Mouse (Mus musculus): ENCODE results near the gene Atp2a2. TPM values are rescaled to one million over a fixed set of nuclear protein-coding genes. Genes with fewer than 3 reads are reported as not detected.
"Not testable (repeated sequence)": the region's sequence is repeated elsewhere in the genome, so short reads cannot be mapped to it uniquely, and the experiment has no call there.

The Atp2a2 gene
- polyA plus RNA-seq, 1 experiment from 2014 or later, result 255 TPM

DNA sequence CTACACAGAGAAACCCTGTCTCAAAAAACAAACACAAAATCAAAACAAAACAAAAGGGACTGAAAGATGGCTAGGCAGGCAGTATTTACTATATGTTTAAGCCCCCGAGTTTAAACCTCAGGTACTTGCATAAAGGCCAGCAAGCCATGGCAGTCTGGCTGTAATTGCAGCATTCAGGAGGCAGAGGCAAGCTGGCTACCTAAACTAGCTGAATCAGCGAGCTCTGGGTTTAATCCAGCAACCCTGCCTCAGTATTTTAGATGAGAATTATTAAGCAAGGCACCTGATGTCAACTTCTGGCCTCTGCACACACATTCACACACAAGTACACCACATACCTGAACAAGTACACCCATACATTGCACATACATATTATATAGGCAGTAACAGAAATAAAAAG, 4.0 kb downstream of the Atp2a2 start:
- Histone ChIP-seq H3K27me3 (ENCODE audit: control insufficient read depth, insufficient read depth, low read length) (no peaks in the 10 kb centered on the region), H3K4me1 (ENCODE audit: control insufficient read depth, insufficient read depth, low read length) (peaks cover 20% of the 10 kb centered on the region), H3K4me2 (peak overlapping the region; percentile 66), H3K27ac (ENCODE audit: low read depth, low read length) (peak overlapping the region; percentile 60), H3K4me3 (ENCODE audit: low read depth, low read length) (peak overlapping the region; percentile 48), H3K9me3 (replicated peaks; ENCODE audit: control insufficient read depth, low read length) (no peaks in the 10 kb centered on the region), H3K36me3 (ENCODE audit: control insufficient read depth, insufficient read depth, low read length) (peaks cover 20% of the 10 kb centered on the region), H3K9ac (ENCODE audit: low read depth, low read length) (peak overlapping the region; percentile 78)
- ATAC-seq (replicated peaks; ENCODE audit: insufficient number of reproducible peaks, low FRiP score, low TSS enrichment), result no peak
- WGBS (ENCODE audit: insufficient replicate concordance), result 60% methylated on average over 2 of the region's 2 CpGs

DNA sequence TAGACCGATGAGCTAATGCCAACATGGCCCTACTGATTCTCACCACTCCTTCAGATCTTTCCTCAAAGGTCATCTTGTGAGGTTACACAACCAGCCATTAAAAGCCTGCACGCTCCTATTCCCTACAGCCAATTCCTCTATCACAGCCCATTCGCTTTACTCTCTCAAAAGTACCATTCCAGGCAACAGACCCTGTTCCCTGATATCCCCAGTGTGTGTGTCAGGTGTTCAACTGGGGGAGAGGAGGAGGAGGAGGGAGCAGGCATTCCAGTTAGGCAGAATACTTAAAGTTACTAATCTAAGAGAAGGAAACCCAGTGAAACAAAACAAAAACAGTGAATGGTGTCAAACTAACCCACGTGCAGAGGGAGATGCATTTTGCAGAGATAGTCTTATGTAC, 5.0 kb downstream of the Atp2a2 start:
- peak overlapping the region; percentile 25 for H3K4me3 ChIP-seq (ENCODE audit: low read depth, low read length)
- no peaks in the 10 kb centered on the region for H3K9me3 ChIP-seq (replicated peaks; ENCODE audit: control insufficient read depth, low read length)
- H3K4me2 ChIP-seq, result peak overlapping the region; percentile 61
- peaks cover 22% of the 10 kb centered on the region for H3K36me3 ChIP-seq (ENCODE audit: control insufficient read depth, insufficient read depth, low read length)
- 72% methylated on average over 4 of the region's 4 CpGs for WGBS (ENCODE audit: insufficient replicate concordance)
- peak overlapping the region; percentile 63 for H3K9ac ChIP-seq (ENCODE audit: low read depth, low read length)
- peaks cover 16% of the 10 kb centered on the region for H3K4me1 ChIP-seq (ENCODE audit: control insufficient read depth, insufficient read depth, low read length)
- no peaks in the 10 kb centered on the region for H3K27me3 ChIP-seq (ENCODE audit: control insufficient read depth, insufficient read depth, low read length)
- no peak for ATAC-seq (replicated peaks; ENCODE audit: insufficient number of reproducible peaks, low FRiP score, low TSS enrichment)
- H3K27ac ChIP-seq (ENCODE audit: low read depth, low read length), result peak overlapping the region; percentile 50; the same call in 1 of the 2 replicates

DNA sequence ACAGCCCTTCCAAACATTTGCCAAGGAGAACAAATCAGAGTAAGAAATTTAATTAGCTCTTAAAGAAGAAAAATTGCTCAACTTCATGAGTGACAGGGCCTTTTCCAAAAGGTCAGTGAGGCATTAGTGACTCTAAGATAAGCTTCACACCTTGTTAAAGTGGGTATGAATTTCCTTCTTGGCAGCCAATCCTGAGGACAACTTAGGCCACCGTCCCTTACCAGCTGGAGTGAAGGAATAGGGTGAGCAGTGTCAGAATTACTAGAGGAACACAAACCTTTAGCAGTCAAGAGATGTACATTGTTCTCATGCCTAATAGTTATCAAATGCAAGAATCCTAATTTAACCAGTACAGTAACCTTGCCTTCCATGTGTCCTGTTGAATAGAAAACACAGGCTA, 7.6 kb downstream of the Atp2a2 start:
- Histone ChIP-seq H3K36me3 (ENCODE audit: control insufficient read depth, insufficient read depth, low read length) (peaks cover 32% of the 10 kb centered on the region), H3K9ac (ENCODE audit: low read depth, low read length) (no peak overlapping the region)

DNA sequence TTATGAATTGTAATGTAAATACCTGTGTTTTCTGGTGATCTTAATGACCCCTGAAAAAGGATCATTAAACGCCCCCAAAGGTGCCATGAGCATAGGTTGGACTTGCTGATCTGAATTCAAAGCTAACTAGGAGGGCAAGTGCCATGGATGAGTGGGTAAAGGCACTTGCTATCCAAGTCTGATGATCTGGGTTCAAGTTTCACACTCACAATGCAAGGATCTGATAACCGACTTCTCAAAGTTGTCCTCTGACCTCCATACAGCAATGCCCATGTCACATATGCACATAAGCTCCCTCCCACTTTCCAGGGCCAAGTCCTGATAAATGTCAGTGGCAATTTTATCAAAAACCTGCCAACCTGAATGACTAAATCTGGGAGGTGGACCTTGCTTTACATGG, 9.0 kb downstream of the Atp2a2 start:
- H3K27ac ChIP-seq (ENCODE audit: low read depth, low read length), result no peak overlapping the region
- H3K4me3 ChIP-seq (ENCODE audit: low read depth, low read length), result no peak overlapping the region
- no peak overlapping the region for H3K9ac ChIP-seq (ENCODE audit: low read depth, low read length)
- H3K9me3 ChIP-seq (replicated peaks; ENCODE audit: control insufficient read depth, low read length), result no peaks in the 10 kb centered on the region
- 83% methylated on average over 2 of the region's 2 CpGs for WGBS (ENCODE audit: insufficient replicate concordance)
- H3K27me3 ChIP-seq (ENCODE audit: control insufficient read depth, insufficient read depth, low read length), result no peaks in the 10 kb centered on the region
- H3K36me3 ChIP-seq (ENCODE audit: control insufficient read depth, insufficient read depth, low read length), result peaks cover 36% of the 10 kb centered on the region
- H3K4me1 ChIP-seq (ENCODE audit: control insufficient read depth, insufficient read depth, low read length), result peaks cover 6% of the 10 kb centered on the region
- no peak for ATAC-seq (replicated peaks; ENCODE audit: insufficient number of reproducible peaks, low FRiP score, low TSS enrichment)
- no peak overlapping the region for H3K4me2 ChIP-seq

More for the DNA sequence above, 7.6 kb downstream of the Atp2a2 start:
- peaks cover 10% of the 10 kb centered on the region for H3K4me1 ChIP-seq (ENCODE audit: control insufficient read depth, insufficient read depth, low read length)
- no peaks in the 10 kb centered on the region for H3K27me3 ChIP-seq (ENCODE audit: control insufficient read depth, insufficient read depth, low read length)
- WGBS (ENCODE audit: insufficient replicate concordance), result 56% methylated on average over 1 of the region's 1 CpGs
- H3K9me3 ChIP-seq (replicated peaks; ENCODE audit: control insufficient read depth, low read length), result no peaks in the 10 kb centered on the region
- H3K27ac ChIP-seq (ENCODE audit: low read depth, low read length), result no peak overlapping the region
- no peak for ATAC-seq (replicated peaks; ENCODE audit: insufficient number of reproducible peaks, low FRiP score, low TSS enrichment)
- H3K4me2 ChIP-seq, result no peak overlapping the region
- no peak overlapping the region for H3K4me3 ChIP-seq (ENCODE audit: low read depth, low read length)

DNA sequence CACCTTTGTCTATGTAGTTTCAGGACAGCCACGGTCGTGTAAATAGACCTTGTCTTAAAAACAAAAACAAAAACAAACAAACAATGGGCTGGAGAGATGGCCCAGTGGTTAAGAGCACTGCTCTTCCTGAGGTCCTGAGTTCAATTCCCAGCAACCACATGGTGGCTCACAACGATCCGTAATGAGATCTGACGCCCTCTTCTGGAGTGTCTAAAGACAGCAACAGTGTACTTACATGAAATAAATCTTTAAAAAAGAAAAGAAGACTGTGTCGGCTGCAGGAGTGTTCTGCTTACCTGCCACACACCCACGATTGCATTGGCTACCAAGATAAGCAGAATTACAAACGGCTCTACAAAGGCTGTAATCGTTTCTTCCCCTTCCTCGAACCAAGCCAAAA, 10.6 kb downstream of the Atp2a2 start:
- WGBS (ENCODE audit: insufficient replicate concordance), result 86% methylated on average over 10 of the region's 10 CpGs
- ATAC-seq (replicated peaks; ENCODE audit: insufficient number of reproducible peaks, low FRiP score, low TSS enrichment), result no peak

DNA sequence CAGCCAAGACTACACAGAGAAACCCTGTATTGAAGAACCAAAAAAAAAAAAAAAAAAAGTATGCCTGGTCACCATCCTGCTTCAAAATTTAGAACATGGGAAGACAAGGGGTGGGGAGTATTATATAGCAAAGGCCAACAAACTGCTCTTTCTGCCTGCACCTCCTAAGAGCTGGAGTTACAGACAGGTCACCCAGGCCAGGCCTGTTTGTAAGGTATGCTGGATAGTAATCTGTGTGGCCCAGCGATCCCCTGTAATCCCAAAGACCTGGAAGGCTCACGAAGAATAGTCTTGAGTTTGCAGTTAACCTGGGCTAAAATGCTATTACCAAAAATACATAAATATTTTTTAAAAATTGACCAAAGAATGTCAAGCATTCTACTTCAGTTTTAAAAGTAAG, 11.9 kb downstream of the Atp2a2 start:
- Histone ChIP-seq H3K27me3 (ENCODE audit: control insufficient read depth, insufficient read depth, low read length) (no peaks in the 10 kb centered on the region), H3K4me3 (ENCODE audit: low read depth, low read length) (no peak overlapping the region), H3K36me3 (ENCODE audit: control insufficient read depth, insufficient read depth, low read length) (peaks cover 40% of the 10 kb centered on the region), H3K9me3 (replicated peaks; ENCODE audit: control insufficient read depth, low read length) (no peaks in the 10 kb centered on the region), H3K4me1 (ENCODE audit: control insufficient read depth, insufficient read depth, low read length) (no peaks in the 10 kb centered on the region), H3K4me2 (no peak overlapping the region), H3K27ac (ENCODE audit: low read depth, low read length) (no peak overlapping the region), H3K9ac (ENCODE audit: low read depth, low read length) (no peak overlapping the region)
- ATAC-seq (replicated peaks; ENCODE audit: insufficient number of reproducible peaks, low FRiP score, low TSS enrichment), result no peak
- 90% methylated on average over 2 of the region's 2 CpGs for WGBS (ENCODE audit: insufficient replicate concordance)

More for the DNA sequence above, 10.6 kb downstream of the Atp2a2 start:
- H3K4me3 ChIP-seq (ENCODE audit: low read depth, low read length), result no peak overlapping the region
- no peak overlapping the region for H3K9ac ChIP-seq (ENCODE audit: low read depth, low read length)
- H3K9me3 ChIP-seq (replicated peaks; ENCODE audit: control insufficient read depth, low read length), result no peaks in the 10 kb centered on the region
- H3K27ac ChIP-seq (ENCODE audit: low read depth, low read length), result no peak overlapping the region
- H3K27me3 ChIP-seq (ENCODE audit: control insufficient read depth, insufficient read depth, low read length), result no peaks in the 10 kb centered on the region
- H3K36me3 ChIP-seq (ENCODE audit: control insufficient read depth, insufficient read depth, low read length), result peaks cover 34% of the 10 kb centered on the region
- no peak overlapping the region for H3K4me2 ChIP-seq
- no peaks in the 10 kb centered on the region for H3K4me1 ChIP-seq (ENCODE audit: control insufficient read depth, insufficient read depth, low read length)

DNA sequence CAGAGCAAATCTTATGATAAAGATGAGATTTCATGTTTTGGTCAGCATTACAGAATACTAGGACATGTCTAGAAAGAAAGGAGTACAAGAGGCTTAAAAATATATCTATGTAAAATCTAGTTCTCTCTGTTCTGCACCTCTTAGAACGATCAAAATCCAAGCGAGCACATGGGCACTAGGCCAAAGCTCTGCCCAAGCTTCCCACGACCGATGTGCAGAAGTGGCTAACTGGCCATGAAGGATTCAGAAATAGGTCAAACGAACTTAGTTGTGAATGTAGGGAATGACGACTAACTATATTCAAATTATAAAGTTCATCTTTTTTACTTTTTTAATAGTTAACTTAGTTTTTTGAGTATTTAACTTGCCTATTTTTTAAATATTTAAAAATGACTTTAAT, 14.2 kb downstream of the Atp2a2 start:
- peaks cover 4% of the 10 kb centered on the region; the same call in 1 of the 2 replicates for H3K4me1 ChIP-seq (ENCODE audit: control insufficient read depth, insufficient read depth, low read length)
- H3K27ac ChIP-seq (ENCODE audit: low read depth, low read length), result no peak overlapping the region
- no peak for ATAC-seq (replicated peaks; ENCODE audit: insufficient number of reproducible peaks, low FRiP score, low TSS enrichment)
- WGBS (ENCODE audit: insufficient replicate concordance), result 89% methylated on average over 6 of the region's 6 CpGs
- H3K9me3 ChIP-seq (replicated peaks; ENCODE audit: control insufficient read depth, low read length), result no peaks in the 10 kb centered on the region
- H3K27me3 ChIP-seq (ENCODE audit: control insufficient read depth, insufficient read depth, low read length), result no peaks in the 10 kb centered on the region
- no peak overlapping the region for H3K4me2 ChIP-seq
- H3K36me3 ChIP-seq (ENCODE audit: control insufficient read depth, insufficient read depth, low read length), result peaks cover 40% of the 10 kb centered on the region
- H3K4me3 ChIP-seq (ENCODE audit: low read depth, low read length), result no peak overlapping the region
- no peak overlapping the region for H3K9ac ChIP-seq (ENCODE audit: low read depth, low read length)

DNA sequence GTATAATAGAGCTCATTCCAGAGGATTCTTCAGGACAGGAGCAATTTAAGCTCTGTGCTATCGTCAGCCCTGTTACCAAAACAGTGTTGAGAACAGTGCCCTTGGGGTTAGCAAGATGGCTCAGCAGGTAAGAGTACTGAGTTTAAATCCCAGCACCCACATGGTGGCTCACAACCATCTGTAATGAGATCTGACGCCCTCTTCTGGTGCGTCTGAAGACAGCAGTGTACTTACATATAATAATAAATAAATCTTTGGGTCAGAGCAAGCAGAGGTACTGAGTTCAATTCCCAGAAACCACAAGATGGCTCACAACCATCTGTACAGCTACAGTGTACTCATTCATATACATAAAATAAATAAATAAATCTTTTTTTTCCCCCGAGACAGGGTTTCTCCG, 15.8 kb downstream of the Atp2a2 start:
- H3K4me1 ChIP-seq (ENCODE audit: control insufficient read depth, insufficient read depth, low read length); H3K4me2 ChIP-seq; H3K9me3 ChIP-seq (replicated peaks; ENCODE audit: control insufficient read depth, low read length); H3K27ac ChIP-seq (ENCODE audit: low read depth, low read length); H3K27me3 ChIP-seq (ENCODE audit: control insufficient read depth, insufficient read depth, low read length); H3K9ac ChIP-seq (ENCODE audit: low read depth, low read length); H3K4me3 ChIP-seq (ENCODE audit: low read depth, low read length); ATAC-seq (replicated peaks; ENCODE audit: insufficient number of reproducible peaks, low FRiP score, low TSS enrichment): not testable (repeated sequence)
- WGBS (ENCODE audit: insufficient replicate concordance), result 69% methylated on average over 5 of the region's 5 CpGs
- H3K36me3 ChIP-seq (ENCODE audit: control insufficient read depth, insufficient read depth, low read length), result peaks cover 45% of the 10 kb centered on the region

DNA sequence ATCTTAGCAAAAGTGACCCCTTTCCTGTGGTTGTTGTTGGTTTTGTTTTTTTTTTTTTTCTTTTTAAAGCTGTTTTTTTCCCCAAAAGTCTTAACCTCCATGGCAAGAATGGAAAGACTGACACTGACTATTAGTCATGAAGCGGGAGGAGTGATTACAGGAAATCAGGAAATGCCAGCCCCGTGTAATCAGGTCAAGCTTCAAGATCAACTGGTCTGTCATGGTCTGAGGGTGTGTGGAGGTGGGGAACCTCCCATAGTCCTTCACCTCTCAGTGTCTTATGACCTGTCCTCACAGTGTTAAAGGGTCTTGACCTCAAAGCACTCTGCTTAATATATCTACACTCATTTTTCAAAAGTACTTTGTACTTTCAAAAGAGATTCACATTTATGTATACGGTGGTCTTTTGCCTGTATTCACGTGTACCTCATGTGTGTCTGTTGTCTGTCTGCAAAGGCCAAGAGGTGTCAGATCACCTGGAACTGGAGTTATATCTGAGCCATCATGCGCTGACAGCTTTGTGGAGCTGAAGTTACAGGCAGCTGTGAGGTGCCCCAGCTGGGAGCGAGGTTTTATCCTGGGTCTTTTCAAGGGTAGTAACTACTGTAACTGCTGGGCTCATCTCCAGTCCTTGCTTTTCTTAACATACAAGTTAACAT, 19.2 kb downstream of the Atp2a2 start:
- H3K4me1 ChIP-seq (ENCODE audit: control insufficient read depth, insufficient read depth, low read length), result peaks cover 4% of the 10 kb centered on the region; the same call in 1 of the 2 replicates
- H3K9ac ChIP-seq (ENCODE audit: low read depth, low read length), result no peak overlapping the region
- H3K9me3 ChIP-seq (replicated peaks; ENCODE audit: control insufficient read depth, low read length), result no peaks in the 10 kb centered on the region
- WGBS (ENCODE audit: insufficient replicate concordance), result 72% methylated on average over 6 of the region's 6 CpGs
- no peak overlapping the region; the same call in 1 of the 2 replicates for H3K27ac ChIP-seq (ENCODE audit: low read depth, low read length)
- no peak overlapping the region for H3K4me3 ChIP-seq (ENCODE audit: low read depth, low read length)
- H3K4me2 ChIP-seq, result no peak overlapping the region
- H3K36me3 ChIP-seq (ENCODE audit: control insufficient read depth, insufficient read depth, low read length), result peaks cover 37% of the 10 kb centered on the region
- 0 out of 2 replicates have a peak, but pooled peaks have one; percentile 53 for ATAC-seq (replicated peaks; ENCODE audit: insufficient number of reproducible peaks, low FRiP score, low TSS enrichment)
- H3K27me3 ChIP-seq (ENCODE audit: control insufficient read depth, insufficient read depth, low read length), result no peaks in the 10 kb centered on the region

Measured in heart, embryonic 11.5 days (tissue).